Mouse (Mus musculus) lung, postnatal 10 days (tissue): ENCODE measurements around the gene Hbq1a.
A peak's percentile ranks its signal among the peaks of the same experiment; 100 is the strongest.

Experiments
- DNase-seq: peaks from one replicate; pipeline ENCODE4 v3.0.0; 2021

The Hbq1a gene

DNA sequence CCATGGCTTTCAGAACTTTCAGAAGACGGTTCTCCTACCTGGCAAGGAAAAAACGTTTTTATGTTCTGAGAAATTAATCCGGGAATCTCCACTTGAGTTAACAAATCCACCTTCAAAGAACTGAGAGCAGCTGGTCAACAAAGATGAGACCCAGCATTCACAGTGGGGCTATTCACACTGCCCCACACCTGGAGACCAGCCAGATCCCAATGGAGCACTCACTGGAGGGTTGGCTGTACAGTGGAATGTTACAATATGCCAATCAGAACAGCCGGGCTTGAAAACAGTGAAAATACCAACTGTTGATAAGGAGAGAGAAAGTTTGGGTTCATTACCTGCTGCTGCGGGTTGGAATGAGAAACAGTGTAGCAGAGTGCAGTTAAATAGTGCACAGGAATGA is 32.0 kb downstream of the Hbq1a start:
- no peak for DNase-seq

DNA sequence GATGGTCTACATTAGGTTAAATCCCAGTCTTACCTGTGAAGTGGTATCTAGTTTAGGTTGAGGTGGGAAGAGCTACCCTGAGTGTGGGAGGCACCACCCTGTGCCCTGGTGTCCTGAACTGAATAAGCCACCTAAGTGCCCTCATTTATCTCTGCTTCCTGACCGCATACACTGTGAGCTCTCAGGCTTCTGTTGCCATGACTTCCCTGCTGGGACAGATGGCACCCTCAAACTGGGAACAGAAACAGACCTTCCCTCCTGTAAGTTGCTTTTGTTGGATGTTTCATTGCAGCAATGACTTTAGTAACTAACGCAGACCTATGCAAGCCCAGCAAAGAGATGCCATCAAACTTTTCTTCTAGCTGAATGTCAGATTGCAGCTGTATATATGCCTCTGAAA is 33.4 kb downstream of the Hbq1a start:
- DNase-seq = no peak

DNA sequence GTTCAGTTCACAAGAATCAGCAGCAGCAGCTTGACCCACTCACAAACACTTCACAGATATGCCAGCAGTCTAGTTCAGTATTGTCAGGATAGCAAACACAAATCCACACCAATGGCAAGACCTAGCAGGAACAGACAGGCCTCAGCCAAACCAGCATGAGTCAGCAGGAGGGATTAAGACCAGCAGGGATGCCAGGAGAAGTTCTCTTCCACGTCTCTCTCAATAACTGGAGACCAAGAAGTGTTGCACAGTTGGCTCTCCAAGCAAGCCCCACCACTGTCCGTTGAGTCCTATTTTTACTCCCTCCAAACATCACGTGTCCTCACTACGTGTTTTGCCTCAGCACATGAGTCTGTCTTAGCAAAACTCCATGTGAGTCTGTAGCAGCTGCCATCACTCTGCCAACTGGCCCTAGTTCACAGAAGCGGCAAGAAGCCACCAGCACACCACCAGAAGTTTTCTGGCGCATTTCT is 36.6 kb downstream of the Hbq1a start:
- peak; percentile 75 for DNase-seq

DNA sequence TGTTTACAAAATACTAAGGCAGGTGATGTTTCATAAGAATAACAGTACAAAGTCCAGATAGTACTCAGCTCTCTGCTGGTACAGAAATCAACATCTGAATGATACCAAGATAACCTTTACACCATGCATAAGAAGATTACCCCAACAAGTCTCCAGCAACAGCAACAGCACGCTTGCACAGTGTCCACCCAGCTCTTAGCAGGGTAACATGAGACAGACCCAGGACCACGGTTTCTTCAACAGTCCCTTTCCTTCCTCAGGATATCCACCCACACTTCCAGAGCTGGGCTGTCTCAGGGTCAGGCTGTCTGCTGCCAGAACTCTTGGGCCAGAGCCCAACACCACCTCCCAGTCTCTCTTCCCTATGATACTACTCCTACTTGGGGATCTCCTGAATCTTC is 39.3 kb downstream of the Hbq1a start:
- peak; percentile 59 for DNase-seq

DNA sequence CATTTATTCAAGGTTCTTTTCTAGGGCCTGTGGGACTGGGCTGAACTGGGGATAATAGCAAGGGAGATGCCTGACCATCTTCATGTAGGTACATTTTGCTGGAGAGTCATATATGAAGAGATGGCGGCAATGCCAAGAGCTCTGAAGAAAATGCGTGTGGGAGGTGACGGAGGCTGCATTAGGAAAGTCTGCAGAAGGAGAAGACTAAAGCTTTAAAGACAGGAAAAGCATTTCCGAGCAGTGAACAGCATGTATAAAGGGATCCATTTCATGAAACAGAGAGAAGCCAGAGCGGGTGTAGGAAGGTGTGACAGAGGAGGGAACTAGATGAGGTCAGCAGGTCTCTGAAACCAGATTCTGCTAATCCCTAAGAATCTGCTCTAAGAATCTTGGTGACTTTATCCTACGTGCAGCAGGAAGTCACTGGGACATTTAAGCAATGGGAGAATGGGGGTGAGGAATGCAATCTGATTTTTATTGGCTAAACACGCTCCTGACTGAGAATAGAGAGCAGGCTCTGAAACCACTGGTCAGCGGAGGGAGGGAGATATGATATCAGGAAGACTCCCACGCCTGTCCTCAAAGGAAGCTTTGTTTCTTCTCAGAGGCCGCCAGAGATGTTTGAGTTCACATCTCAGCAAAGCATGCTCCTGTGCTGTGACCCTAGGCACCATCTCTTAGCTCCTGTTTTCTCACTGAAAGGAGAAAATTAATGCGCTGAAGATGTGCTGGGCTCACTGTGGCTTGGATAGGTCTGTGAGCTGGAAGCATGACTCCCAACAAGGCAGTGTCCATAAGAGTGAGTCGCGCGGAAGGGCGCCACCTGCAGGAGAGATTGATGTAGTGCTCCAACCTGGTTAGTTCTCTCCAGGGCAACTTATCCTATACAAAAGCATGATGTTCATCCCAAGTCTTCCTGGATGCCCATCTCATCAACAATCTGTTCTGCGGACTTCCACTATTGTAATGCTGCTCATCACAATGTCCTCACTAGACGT is 40.9 kb downstream of the Hbq1a start:
- peak; percentile 63 for DNase-seq

DNA sequence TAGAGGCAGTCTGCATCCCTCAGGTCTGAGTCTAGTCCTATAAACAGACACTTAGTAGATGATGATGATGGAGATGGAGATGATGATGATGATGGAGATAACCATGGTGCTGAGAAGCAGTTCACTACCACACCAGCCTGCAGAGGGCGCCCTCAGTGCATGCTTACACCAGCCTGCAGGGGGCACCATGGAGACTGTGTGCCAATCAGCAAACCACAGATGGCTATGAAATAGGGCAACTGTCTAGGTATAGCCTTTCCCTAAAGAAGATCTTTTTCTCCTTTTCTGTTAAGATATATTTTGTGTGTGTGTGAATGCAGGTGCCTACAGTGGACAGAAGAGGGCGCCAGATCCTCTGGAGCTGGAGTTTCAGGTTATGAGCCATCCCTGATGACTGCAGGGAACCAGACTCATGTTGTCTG is 42.9 kb downstream of the Hbq1a start:
- peak; percentile 67 for DNase-seq

DNA sequence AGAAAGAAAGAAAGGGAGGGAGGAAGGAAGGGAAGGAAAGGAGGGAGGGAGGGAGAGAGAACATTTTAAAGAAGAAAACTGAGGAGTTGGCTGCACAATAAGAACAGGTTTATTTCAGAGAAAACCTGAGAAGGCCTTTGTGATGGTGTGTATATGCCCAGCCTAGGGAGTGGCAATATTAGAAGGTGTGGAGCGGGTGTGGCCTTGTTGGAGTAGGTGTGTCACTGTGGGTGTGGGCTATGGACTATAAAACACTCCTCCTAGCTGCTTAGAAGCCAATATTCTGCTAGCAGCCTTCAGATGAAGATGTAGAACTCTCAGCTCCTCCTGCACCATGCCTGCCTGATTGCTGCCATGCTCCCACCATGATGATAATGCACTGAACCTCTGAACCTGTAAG is 43.5 kb downstream of the Hbq1a start:
- DNase-seq = no peak

DNA sequence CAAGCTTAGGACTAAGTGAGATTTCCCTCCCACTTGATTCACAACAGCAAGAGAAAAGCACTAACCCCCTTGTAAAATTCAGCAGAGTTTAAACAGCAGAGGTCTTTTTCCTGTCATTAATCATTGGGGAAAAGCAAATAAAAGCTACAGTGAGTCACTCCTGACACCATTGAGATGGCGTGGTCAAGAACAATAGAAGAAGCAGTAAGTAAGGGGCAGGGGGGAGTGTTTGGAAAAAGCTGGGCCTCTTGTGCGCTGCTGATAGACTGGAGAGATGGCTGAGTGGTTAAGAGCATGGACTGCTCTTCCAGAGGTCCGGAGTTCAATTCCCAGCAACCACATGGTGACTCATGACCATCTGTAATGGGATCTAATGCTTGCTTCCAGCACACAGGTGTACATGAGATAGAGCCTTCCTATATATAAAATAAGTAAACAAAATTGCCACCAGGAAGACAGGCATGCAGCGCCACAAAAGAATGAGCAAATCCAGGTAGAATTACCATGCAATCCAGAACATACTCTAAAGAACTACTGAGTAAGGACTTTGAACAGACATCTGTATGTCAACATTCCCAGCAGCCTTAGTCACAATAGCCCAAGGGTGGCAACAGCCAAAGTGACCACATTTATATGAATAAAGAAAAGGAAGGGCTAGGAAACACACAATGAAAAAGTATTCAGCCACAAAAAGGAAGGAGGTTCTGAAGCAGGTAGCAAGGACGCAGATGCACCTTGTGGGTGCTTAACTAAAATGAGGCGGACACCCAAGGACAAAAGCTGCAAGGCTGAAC is 45.8 kb downstream of the Hbq1a start:
- no peak for DNase-seq

DNA sequence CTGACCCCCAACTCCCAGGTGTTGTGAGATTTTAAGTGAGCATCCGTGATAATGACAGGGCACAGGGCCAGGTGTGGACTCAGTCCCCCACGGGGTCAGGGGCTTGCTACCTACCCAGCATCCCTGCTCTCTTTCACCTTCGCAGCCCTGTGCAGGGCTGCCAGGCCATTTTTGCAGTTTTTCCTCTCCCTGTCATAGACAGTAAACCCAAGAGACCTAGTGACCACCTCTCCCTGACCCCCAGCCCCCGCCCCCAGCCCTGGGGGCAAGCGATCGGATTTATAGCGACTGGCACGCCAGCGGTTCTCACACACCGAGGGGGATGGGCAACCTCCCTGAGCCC is 47.4 kb downstream of the Hbq1a start:
- no peak for DNase-seq

DNA sequence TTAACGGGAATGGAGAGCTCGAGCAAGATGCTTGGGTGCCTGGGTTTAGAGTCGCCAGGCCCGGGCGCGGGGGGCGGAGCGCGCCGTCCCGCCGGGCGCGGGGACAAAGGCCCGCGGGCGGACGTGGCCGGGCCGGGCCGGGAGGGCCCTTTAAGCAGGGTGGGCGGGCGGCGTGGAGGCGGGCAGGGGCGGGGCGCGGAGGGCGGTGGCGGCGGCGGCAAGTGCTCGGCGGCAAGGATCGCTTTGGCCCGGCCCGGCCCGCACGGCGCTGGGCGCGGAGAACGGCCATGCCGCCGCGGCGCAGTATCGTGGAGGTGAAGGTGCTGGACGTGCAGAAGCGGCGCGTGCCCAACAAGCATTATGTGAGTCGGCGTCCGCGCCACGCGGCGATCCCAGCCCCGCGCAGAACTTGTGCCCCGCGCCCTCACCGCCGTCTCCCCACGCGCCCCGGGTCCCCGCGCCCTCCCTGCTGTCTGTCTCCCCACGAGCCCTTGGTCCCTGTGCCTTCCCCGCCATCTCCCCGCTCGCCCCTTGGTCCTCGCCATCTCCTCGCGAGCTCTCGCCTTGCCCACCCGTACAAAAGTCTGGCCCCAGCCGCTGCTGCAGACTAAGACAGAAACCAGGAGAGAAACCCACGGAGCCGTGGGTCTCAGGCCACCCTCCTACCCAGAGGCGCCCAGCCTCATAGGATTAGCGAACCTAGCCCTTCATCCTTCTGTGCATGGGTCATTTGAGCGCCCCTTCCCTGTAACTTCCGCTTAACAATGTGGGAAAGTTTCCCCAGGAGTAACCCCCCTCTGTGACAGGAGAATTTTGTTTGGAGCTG is 48.0 kb downstream of the Hbq1a start, which contains the start of gene Sh3pxd2b:
Gene Sh3pxd2b, plus strand, starts transcription at position 214 of the 826 bp plus-strand sequence.
- DNase-seq = peak; percentile 75

DNA sequence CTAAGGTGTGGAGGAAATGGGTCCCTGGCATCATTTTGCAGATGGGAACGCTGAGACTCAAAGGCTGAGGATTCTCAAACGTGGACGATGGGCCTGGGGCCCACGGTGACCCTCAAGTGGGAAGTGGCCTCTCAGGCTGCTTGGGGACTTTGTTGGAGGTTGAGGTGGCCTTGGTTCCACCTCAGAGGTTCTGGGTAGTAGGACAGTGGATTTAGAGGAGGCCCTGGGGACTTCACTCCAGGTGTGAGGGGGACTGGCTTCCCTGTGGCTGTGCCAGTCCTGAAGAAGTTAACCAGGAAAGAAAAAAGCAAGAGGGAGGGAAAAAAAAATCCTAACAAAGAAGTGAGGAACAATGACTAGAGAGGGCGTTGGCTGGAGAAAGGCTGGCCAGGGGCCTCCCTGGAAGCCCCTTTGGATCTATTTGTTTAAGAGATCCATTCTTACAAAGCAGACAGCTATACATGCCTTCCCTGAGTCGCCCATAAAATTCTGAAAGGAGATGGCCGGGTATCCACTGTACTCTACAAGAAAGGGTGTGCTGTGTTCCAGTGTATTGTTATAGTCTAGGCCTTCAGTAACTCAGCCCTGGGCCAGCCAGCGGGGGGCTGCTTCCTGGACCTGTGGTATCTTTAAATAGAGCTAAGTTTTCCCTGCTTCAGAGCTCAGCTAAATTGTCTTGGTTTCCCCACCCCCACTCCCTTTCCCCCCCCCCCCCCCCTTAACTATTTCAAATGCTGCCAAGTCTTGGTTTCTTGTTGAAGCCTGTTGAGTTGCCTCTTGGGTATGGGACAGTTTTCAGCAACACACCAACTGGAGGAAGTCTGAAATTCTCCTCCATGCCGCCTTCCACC is 48.8 kb downstream of the Hbq1a start:
- DNase-seq = no peak

DNA sequence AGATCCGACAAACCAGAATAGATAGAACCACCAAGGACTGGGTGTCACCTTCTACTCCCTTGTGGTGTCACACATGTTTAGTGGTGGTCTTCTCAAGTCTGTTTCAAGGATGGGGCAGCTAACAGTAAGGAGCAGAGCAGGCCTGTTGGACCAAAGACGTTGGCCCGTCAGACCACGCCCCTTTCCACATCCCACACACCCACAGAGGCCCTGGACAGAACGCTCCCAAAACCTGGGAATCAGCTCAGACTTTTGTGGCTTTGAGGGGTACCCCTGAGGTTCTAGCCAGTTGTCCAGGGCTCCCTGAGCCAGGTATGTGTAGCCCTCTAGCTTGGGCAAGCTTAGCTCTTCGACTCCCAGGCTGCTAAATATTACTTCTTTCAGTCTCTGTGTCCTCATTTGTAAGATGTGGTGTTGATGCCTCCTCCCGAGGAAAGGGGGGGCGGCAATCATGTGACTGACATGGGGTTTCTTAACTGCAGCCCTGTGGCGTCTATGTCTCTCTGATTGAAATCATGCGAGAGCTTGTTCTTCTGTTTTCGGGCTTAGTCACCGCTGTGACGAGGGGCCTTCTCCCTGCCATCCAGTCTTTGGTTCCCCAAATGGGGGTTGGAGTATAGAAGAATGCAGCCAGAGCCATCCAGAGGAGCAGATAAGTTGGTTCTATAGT is 49.5 kb downstream of the Hbq1a start:
- DNase-seq = peak; percentile 62
